In genomic region chr7:45617042-45617695, GRCm38 (mm10) we compare ENCODE assay signal across 9 mouse cellular contexts. TPM values are rescaled to one million over a fixed set of nuclear protein-coding genes. Genes with fewer than 3 reads are reported as not detected.
A peak's percentile ranks its signal among the peaks of the same experiment; 100 is the strongest.
DNase-seq lines count a peak whose midpoint lies in the region; ATAC-seq lines count a peak whose summit lies in the region.
"Had no signal": no experiment of that assay in that cellular context is flagged by ENCODE, and none has a peak within 500 bp of the region (broad histone marks: within the 10 kb centered on the region; RNA-seq: fewer than 3 reads in every experiment).

Gene Fut1, plus strand, starts transcription at chr7:45617289.

- H3K4me1 ChIP-seq in heart, embryonic 10.5 days = peaks cover 8% of the 10 kb centered on the region

- no peak for DNase-seq in heart, embryonic 10.5 days (ENCODE audit: low spot score)
- no peak for DNase-seq in heart, adult 9 months (ENCODE audit: low spot score in 2 of 2)
- peak; percentile 43 for DNase-seq in urinary bladder, postnatal 14 days (ENCODE audit: low spot score)
- DNase-seq in urinary bladder, postnatal 36 days (ENCODE audit: low spot score in 2 of 2) = no peak
- peak; percentile 34 for DNase-seq in kidney, postnatal 10 days
- DNase-seq in testis, postnatal 10 days (ENCODE audit: low spot score) = peak; percentile 46
- DNase-seq in ovary, postnatal 14 days (ENCODE audit: low spot score) = no peak

- no peak within 1 kb of the TSS for H3K27ac ChIP-seq in heart, embryonic 10.5 days
- H3K27ac ChIP-seq: liver, embryonic 14.5 days had no signal

- no peaks in the 10 kb centered on the region for H3K36me3 ChIP-seq in heart, embryonic 10.5 days

- ATAC-seq in CD4-positive, CD25-positive, alpha-beta regulatory T cell, adult 4 months = no peak

- H3K9me3 ChIP-seq in heart, embryonic 10.5 days = no peaks in the 10 kb centered on the region

- H3K4me3 ChIP-seq in heart, embryonic 10.5 days = peak within 1 kb of the TSS; percentile 33

- 8% methylated on average over 31 of the region's 31 CpGs for WGBS in heart, embryonic 10.5 days

- peaks cover 68% of the 10 kb centered on the region for H3K27me3 ChIP-seq in heart, embryonic 10.5 days (ENCODE audit: insufficient read depth, poor library complexity, severe bottlenecking)

RNA-seq across cellular contexts. Expression of gene Fut1, which starts in this region (rescaled TPM):
- not detected in 2 replicates for polyA plus RNA-seq in heart, embryonic 10.5 days (2016; fragmentation: Nextera tagmentation; extraction: Ambion mirVana)
- not detected for polyA plus RNA-seq in CD4-positive, CD25-positive, alpha-beta regulatory T cell, adult 4 months (2017; shearing (Covaris generic))
- polyA plus RNA-seq: liver, embryonic 14.5 days had no signal

Comparison
In these comparisons a context has a peak if more than half of its experiments do, and no peak if none do; other contexts are left out.
1. DNase-seq: peak in urinary bladder, postnatal 14 days (single experiment), kidney, postnatal 10 days (single experiment) and testis, postnatal 10 days (single experiment); none in heart, embryonic 10.5 days (single experiment), heart, adult 9 months (0 of 2), urinary bladder, postnatal 36 days (0 of 2) and ovary, postnatal 14 days (single experiment).